8 mouse cellular contexts compared by ENCODE assay signal in the genomic region with DNA sequence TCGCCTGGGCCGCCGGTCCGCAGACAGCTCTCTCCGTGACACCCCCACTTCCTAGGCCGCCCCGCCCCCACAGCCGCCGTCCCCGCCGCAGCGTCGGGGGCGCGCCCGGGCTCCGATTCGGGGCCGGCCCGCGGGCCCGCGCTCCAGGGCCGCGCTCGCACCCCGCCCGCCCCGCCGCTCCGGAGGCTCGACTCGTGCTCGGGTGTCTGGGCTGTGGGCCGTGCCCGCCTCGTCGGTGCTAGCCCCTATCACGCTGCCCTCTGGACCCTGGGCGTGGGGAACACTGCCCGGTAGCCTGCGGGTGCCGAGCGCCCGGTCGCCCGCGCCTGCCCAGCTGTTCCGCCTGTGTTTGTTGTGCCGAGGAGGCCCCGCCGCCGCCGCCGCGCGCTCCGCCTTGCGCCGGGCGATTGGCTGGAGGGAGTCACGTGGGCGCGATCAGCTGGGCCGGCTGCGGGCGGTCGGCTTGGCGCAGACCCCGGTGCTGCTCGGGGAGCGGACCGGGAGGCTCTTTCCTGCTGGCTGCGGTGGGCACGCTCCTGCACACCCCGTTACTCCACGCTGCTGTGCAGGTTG. TPM values are rescaled to one million over a fixed set of nuclear protein-coding genes. Genes with fewer than 3 reads are reported as not detected.
DNase-seq lines count a peak whose midpoint lies in the region; ATAC-seq and TF ChIP-seq lines count a peak whose summit lies in the region.

No protein-coding gene starts in this region.

- no peaks in the 10 kb centered on the region for H3K4me1 ChIP-seq in hindbrain, embryonic 11.5 days (replicated peaks; ENCODE audit: control insufficient read depth, insufficient read depth, low read length)

- DNase-seq in Patski (ENCODE audit: low read depth, low spot score) = no peak
- DNase-seq in cerebellum, adult 9-11 months = peak; percentile 93
- DNase-seq in frontal cortex, adult 2 months (ENCODE audit: extremely low spot score in 1 of 2, low spot score in 1 of 2) = peak; percentile 79 to 90
- peak; percentile 93 for DNase-seq in hindbrain, embryonic 11.5 days (ENCODE audit: low spot score)
- DNase-seq in layer of hippocampus, postnatal 14 days (ENCODE audit: low spot score in 2 of 2) = peak; percentile 92
- DNase-seq in lung, postnatal 10 days = peak; percentile 94
- DNase-seq in retina, adult 2 months (ENCODE audit: low read depth, low spot score) = peak; percentile 71
- DNase-seq in thymus, postnatal 25 days = peak; percentile 93

- CTCF ChIA-PET in Patski (lab: Charles Lee) = interaction anchor here (1.6 to 4.7 kb wide), 2 partner anchors 8 to 23 kb away, joined by 4 to 17 read pairs; no protein-coding TSS in a partner anchor

- peak; percentile 55 for ATAC-seq in Patski
- ATAC-seq in hindbrain, embryonic 11.5 days (ENCODE audit: low FRiP score) = peak; percentile 69

- H3K27ac ChIP-seq in hindbrain, embryonic 11.5 days (ENCODE audit: low read depth, low read length) = peak overlapping the region; percentile 93

- peak overlapping the region; percentile 60 for H3K4me2 ChIP-seq in hindbrain, embryonic 11.5 days (replicated peaks; ENCODE audit: low read depth, low read length)

- H3K36me3 ChIP-seq in hindbrain, embryonic 11.5 days (ENCODE audit: control insufficient read depth, insufficient read depth, low read length) = no peaks in the 10 kb centered on the region

- WGBS in hindbrain, embryonic 11.5 days = under 1% methylated on average over 47 of the region's 77 CpGs

- TF ChIP-seq CTCF in Patski (IDR thresholded peaks at IDR 0.05) = no peak

- peak overlapping the region; percentile 84 for H3K4me3 ChIP-seq in hindbrain, embryonic 11.5 days (ENCODE audit: low read depth, low read length)

- no peaks in the 10 kb centered on the region for H3K27me3 ChIP-seq in Patski
- no peaks in the 10 kb centered on the region for H3K27me3 ChIP-seq in hindbrain, embryonic 11.5 days (ENCODE audit: control insufficient read depth, insufficient read depth, low read length)

- H3K9ac ChIP-seq in hindbrain, embryonic 11.5 days (ENCODE audit: low read depth, low read length) = peak overlapping the region; percentile 92

- in situ Hi-C loops in Patski (cut with MboI; ENCODE audit: low pct_unique_long_range_greater_than_20kb) = loop anchor here (25.0 kb wide), 1 partner anchor 1450 kb away; a partner anchor contains a TSS

- POLR2A ChIA-PET in Patski (lab: Charles Lee) = no interaction called here

- H3K9me3 ChIP-seq in hindbrain, embryonic 11.5 days (ENCODE audit: control insufficient read depth, low read length) = no peaks in the 10 kb centered on the region

RNA-seq across cellular contexts. Expression of a gene that starts 1.0 kb away (rescaled TPM):
- polyA plus RNA-seq in Patski (2021) = 42.7 TPM
- polyA plus RNA-seq in frontal cortex, adult 2 months (2012; rRNA removed) = 105 and 109 TPM in 2 replicates
- 79.3 and 80.4 TPM in 2 replicates for polyA plus RNA-seq in hindbrain, embryonic 11.5 days (2014; fragmentation: Nextera tagmentation; extraction: Ambion mirVana)
- total RNA-seq in layer of hippocampus, postnatal 14 days (2021) = 10 to 100 TPM; 62.9 to 66.0 TPM
